ENCODE assay signal across 30 mouse cellular contexts in the genomic region with DNA sequence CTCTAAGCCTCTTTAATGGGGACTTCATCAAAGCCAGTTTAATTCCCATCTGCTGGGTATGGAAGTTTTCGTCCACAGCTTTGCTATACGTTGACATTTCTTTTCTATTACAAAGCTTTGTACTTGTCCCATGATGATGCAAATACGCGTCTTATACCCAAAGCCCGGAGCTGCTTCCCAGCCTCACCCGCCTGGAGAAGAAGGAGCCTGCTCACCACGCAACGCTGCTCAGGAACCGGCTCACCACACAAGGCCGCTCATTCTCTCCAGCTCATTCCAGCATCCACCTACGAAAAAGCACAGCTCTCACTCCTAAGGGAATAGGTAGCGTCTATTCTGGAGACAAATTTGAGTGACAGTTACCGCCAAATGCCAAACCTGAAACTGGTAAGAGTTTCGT.
"Had no signal": no experiment of that assay in that cellular context is flagged by ENCODE, and none has a peak within 500 bp of the region (broad histone marks: within the 10 kb centered on the region; RNA-seq: fewer than 3 reads in every experiment).

No protein-coding gene starts in this region.

- DNase-seq: left cerebral cortex, postnatal 4 days; liver; liver, embryonic 13.5 days; liver, postnatal 0 days; lung, adult 18-20 months; lung, adult 2 months; lung, embryonic 14.5 days; lung, postnatal 10 days; lung, postnatal 14 days; lung, postnatal 36 days; lung, postnatal 4 days had no signal

- H3K4me3 ChIP-seq: left cerebral cortex, adult 2 months; limb, embryonic 10.5 days; limb, embryonic 12.5 days; limb, embryonic 13.5 days; limb, embryonic 15.5 days; liver, embryonic 12.5 days; liver, embryonic 13.5 days; liver, embryonic 15.5 days; lung, embryonic 15.5 days; megakaryocyte, embryonic 14.5 days; midbrain, embryonic 12.5 days; midbrain, embryonic 15.5 days; myocyte; neural tube, embryonic 12.5 days; neural tube, embryonic 13.5 days had no signal

- ATAC-seq: liver, embryonic 12.5 days; liver, postnatal 0 days; lung, postnatal 0 days; midbrain, embryonic 15.5 days; midbrain, embryonic 16.5 days had no signal

- H3K27me3 ChIP-seq: limb, embryonic 12.5 days; limb, embryonic 13.5 days; limb, embryonic 15.5 days; liver, embryonic 12.5 days; liver, embryonic 13.5 days; liver, embryonic 15.5 days; lung, embryonic 15.5 days; megakaryocyte, embryonic 14.5 days; midbrain, embryonic 15.5 days; neural tube, embryonic 12.5 days; neural tube, embryonic 13.5 days had no signal

- H3K27ac ChIP-seq: left cerebral cortex, adult 2 months; limb, embryonic 10.5 days; limb, embryonic 12.5 days; limb, embryonic 13.5 days; limb, embryonic 15.5 days; liver, embryonic 12.5 days; liver, embryonic 13.5 days; liver, embryonic 14.5 days; liver, embryonic 15.5 days; lung, embryonic 15.5 days; macrophage; midbrain, embryonic 12.5 days; midbrain, embryonic 15.5 days; neural tube, embryonic 12.5 days; neural tube, embryonic 13.5 days had no signal

- H3K9ac ChIP-seq: limb, embryonic 12.5 days; limb, embryonic 13.5 days; limb, embryonic 15.5 days; liver, embryonic 12.5 days; liver, embryonic 13.5 days; liver, embryonic 14.5 days; liver, embryonic 15.5 days; liver, postnatal 0 days; lung, embryonic 14.5 days; lung, embryonic 15.5 days; midbrain, embryonic 12.5 days; midbrain, embryonic 15.5 days; neural tube, embryonic 12.5 days; neural tube, embryonic 13.5 days had no signal

- H3K4me2 ChIP-seq: limb, embryonic 12.5 days; limb, embryonic 13.5 days; limb, embryonic 15.5 days; liver, embryonic 11.5 days; liver, embryonic 12.5 days; liver, embryonic 13.5 days; liver, embryonic 15.5 days; lung, embryonic 14.5 days; lung, embryonic 15.5 days; midbrain, embryonic 12.5 days; midbrain, embryonic 15.5 days; neural tube, embryonic 12.5 days; neural tube, embryonic 13.5 days had no signal

- H3K9me3 ChIP-seq: limb, embryonic 10.5 days; limb, embryonic 12.5 days; limb, embryonic 13.5 days; limb, embryonic 15.5 days; liver, embryonic 12.5 days; liver, embryonic 13.5 days; liver, embryonic 15.5 days; lung, embryonic 15.5 days; midbrain, embryonic 12.5 days; midbrain, embryonic 15.5 days; neural tube, embryonic 12.5 days; neural tube, embryonic 13.5 days had no signal

- H3K4me1 ChIP-seq: limb, embryonic 10.5 days; limb, embryonic 12.5 days; liver, embryonic 12.5 days; liver, embryonic 13.5 days; liver, embryonic 15.5 days; lung, embryonic 15.5 days; megakaryocyte, embryonic 14.5 days; midbrain, embryonic 15.5 days; neural tube, embryonic 12.5 days; neural tube, embryonic 13.5 days had no signal

- H3K36me3 ChIP-seq: limb, embryonic 10.5 days; limb, embryonic 12.5 days; limb, embryonic 13.5 days; limb, embryonic 15.5 days; liver, embryonic 12.5 days; liver, embryonic 13.5 days; liver, embryonic 15.5 days; lung, embryonic 15.5 days; midbrain, embryonic 12.5 days; midbrain, embryonic 15.5 days; neural tube, embryonic 12.5 days; neural tube, embryonic 13.5 days had no signal
